Mouse (Mus musculus) CD4-positive naive resting alpha-beta T cell, adult 76 days (primary cell): ENCODE results near the gene Gm10273. TPM values are rescaled to one million over a fixed set of nuclear protein-coding genes. Genes with fewer than 3 reads are reported as not detected.

Experiments
- total RNA-seq: library from RNA; stranded (reverse); gene quantifications from one replicate; pipeline ENCODE4 v1.2.4, GENCODE M21; 2023

Gene Gm10273
- 9.1 TPM for total RNA-seq

DNA sequence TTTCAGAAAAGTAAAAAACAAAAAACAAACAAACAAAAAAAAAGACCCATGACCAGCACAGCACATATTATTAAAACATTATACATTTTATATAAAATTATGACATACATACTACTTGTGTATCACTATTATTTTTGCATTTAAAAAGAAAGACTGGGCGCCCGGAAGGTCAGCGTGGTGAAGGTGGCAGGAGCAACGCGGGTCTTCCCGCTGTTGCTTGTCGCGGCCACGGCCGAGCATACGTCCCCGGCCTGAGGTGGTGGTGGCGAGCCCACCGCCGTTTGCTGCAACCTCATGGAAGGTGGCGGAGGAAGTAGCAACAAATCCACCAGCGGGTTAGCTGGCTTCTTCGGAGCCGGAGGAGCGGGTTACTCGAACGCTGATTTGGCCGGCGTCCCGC is at the start of gene Gm10273:
TSS of gene Gm10273 (plus strand) at position 172 of the 400 bp plus-strand sequence.

DNA sequence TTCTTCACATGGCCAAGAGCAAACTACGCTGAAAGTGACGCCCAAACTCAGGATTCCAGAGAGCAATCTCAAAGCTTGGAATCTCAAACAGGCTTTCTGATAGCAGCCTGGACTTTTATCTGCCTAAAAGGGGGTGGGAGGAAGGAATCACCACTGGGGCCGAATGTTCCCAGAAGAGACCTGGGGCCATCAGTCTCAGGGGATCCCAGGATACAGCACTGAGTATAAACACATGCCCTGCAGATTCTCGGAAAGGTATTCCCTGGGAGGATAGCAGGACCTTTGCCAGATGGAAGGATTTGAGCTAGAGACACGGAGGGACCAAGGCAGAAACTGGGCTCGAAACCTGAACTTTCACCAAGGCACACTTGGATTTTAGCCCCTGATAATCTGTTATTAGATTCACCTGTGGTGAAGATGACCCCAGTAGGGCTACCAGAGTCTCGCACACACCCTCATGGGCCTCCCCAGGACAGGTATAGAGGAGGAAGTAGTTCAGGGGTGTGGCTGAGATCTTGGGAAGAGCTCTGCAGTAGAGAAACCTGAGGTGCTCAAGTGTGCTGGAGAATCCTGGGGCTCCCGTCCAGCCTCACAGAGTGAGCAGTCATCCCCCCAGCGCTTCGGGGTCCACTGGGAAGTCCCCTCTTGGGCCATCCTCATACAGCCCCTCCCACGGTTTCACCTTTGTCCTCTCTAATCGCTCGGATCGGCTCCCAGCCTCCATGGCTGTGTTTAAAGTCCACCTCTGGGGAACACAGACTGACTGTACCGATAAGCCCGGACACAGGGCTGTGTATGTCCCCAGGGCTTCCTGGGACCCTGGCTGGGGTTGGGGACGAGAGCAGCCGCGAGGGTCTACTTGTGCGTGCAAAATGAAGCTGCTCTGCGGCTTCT is 7.7 kb downstream of the Gm10273 start, which contains the start of gene Pla2g12b:
TSS of gene Pla2g12b (plus strand) at position 762 of the 894 bp plus-strand sequence.

DNA sequence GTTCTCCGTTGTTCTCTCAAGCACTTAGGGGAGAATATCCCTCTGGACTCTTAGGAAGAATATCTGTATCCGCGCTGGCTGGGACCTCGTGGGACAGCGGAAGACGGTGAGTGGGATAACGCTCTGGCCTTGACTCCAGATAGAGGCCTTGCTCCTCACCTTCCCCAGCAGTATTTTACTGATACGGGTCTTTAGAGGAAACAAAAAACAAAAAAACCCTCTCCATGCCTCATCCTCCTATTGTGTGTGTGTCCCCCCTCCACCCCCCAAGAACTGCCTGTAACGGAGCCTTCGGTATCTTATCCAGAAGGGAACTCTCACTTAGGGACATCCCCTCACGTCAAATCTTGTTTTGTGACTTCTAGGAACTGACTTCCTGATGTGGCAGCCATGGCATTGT is 46.3 kb downstream of the Gm10273 start, which contains the start of gene Oit3:
TSS of gene Oit3 (minus strand) at position 44 of the 400 bp plus-strand sequence.

Other genes starting within 250 kb of the Gm10273 start
- 1.5 TPM for gene Sept10, start 173.8 kb upstream of the Gm10273 start, total RNA-seq
- 2.2 TPM for gene Sowahc, start 173.7 kb upstream of the Gm10273 start, total RNA-seq
- 37.7 TPM for gene P4ha1, start 72.3 kb upstream of the Gm10273 start, total RNA-seq
- gene Pla2g12b, start 8.0 kb downstream of the Gm10273 start, total RNA-seq = not detected
- gene Oit3, start 46.1 kb downstream of the Gm10273 start, total RNA-seq = 0.21 TPM
- gene Gm10322, start 220.4 kb downstream of the Gm10273 start, total RNA-seq = not detected
- 24.7 TPM for gene Mcu, start 221.1 kb downstream of the Gm10273 start, total RNA-seq